Mouse (Mus musculus) stomach, embryonic 14.5 days (tissue): ENCODE measurements around the gene Gm5741. TPM values are rescaled to one million over a fixed set of nuclear protein-coding genes. Genes with fewer than 3 reads are reported as not detected.
"Not testable (repeated sequence)": the region's sequence is repeated elsewhere in the genome, so short reads cannot be mapped to it uniquely, and the experiment has no call there.

Experiments
- ATAC-seq: fragments of 200-750 bp; cut with Nextera tagmentation; 2 replicates; pipeline ENCODE4 v1.8.0; 2017; ENCODE audit warnings: low read depth, moderate TSS enrichment; ENCODE audit not compliant: insufficient number of reproducible peaks, insufficient read depth, low FRiP score
- H3K27ac ChIP-seq: fragments of 300-500 bp; sonication (generic); 2 replicates; pipeline ENCODE4 v1.5.1; 2014; ENCODE audit warnings: mild to moderate bottlenecking, low read length, moderate library complexity, mixed read lengths
- H3K27me3 ChIP-seq: fragments of 300-500 bp; sonication (generic); 2 replicates; pipeline ENCODE4 v1.6.1; 2014; ENCODE audit warnings: low read length, control low read depth, mixed read lengths; ENCODE audit not compliant: control insufficient read depth, insufficient read depth
- H3K36me3 ChIP-seq: fragments of 300-500 bp; sonication (generic); 2 replicates; pipeline ENCODE4 v1.6.1; 2014; ENCODE audit warnings: mild to moderate bottlenecking, control low read depth, low read length, moderate library complexity, mixed read lengths; ENCODE audit not compliant: control insufficient read depth, insufficient read depth
- H3K4me1 ChIP-seq: fragments of 300-500 bp; sonication (generic); 2 replicates; pipeline ENCODE4 v1.6.1; 2014; ENCODE audit warnings: low read length, control low read depth, mixed read lengths; ENCODE audit not compliant: control insufficient read depth, insufficient read depth
- H3K4me2 ChIP-seq: fragments of 300-500 bp; sonication (generic); replicated peaks from 2 replicates; pipeline ENCODE4 v1.6.1; 2014; ENCODE audit warnings: low read depth, low read length, control low read depth
- H3K4me3 ChIP-seq: fragments of 300-500 bp; sonication (generic); 2 replicates; pipeline ENCODE4 v1.5.1; 2014; ENCODE audit warnings: low read depth, low read length, control low read depth
- H3K9ac ChIP-seq: fragments of 300-500 bp; sonication (generic); replicated peaks from 2 replicates; pipeline ENCODE4 v1.6.1; 2014; ENCODE audit warnings: low read depth, mild to moderate bottlenecking, control low read depth, low read length, moderate library complexity, mixed read lengths
- H3K9me3 ChIP-seq: fragments of 300-500 bp; sonication (generic); 2 replicates; pipeline ENCODE4 v1.6.1; 2016; ENCODE audit warnings: low read depth, low read length, control low read depth; ENCODE audit not compliant: control insufficient read depth
- WGBS: fragments of 180-500 bp; shearing (Covaris S2); extraction: QIAGEN DNeasy Blood & Tissue Kit; methylation state at CpG from one replicate; pipeline ENCODE4 v1.1.7; 2014; 5-methylcytosine and 5-hydroxymethylcytosine counted together
- polyA plus RNA-seq: library from polyadenylated mRNA; unstranded; fragments of >200 nt; fragmentation: Nextera tagmentation; extraction: Ambion mirVana; gene quantifications from 2 replicates; pipeline ENCODE4 v1.2.1, GENCODE M21; 2014

Gm5741 gene
- polyA plus RNA-seq, 1 experiment from 2014 or later: not detected

DNA sequence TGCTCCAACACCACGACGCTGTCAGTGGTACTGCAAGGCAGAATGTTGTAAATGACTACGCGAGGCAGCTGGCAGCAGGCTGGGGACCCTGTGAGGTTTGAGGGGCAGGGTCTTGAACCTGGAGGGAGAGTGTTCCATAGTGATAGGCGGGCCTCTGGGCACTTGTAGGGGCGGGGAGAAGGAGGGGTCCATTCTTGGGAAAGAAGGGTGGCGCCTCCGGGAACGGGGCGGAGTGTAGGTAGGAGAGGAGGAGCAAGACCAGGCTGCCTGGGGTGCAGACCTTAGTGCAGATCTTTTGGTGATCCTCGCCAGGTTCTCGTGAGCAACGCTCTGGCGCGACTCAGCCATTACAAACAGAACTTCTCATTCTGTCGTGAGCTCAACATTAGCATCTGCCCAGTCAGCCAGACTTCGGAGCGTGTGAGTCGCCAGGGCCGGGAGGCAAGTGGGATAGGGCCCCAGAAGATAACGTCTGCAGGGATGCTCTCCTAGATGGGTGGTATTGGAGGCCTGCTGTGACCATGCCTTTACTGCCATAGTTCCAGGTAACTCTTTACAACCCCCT, 23.8 kb upstream of the Gm5741 start:
- Histone ChIP-seq H3K36me3 (peaks cover 24% of the 10 kb centered on the region), H3K4me1 (no peaks in the 10 kb centered on the region), H3K9me3 (no peaks in the 10 kb centered on the region), H3K4me3 (no peak overlapping the region), H3K27ac (no peak overlapping the region), H3K9ac (no peak overlapping the region), H3K4me2 (no peak overlapping the region), H3K27me3 (no peaks in the 10 kb centered on the region)
- ATAC-seq: no peak
- 44% methylated on average over 21 of the region's 21 CpGs for WGBS

DNA sequence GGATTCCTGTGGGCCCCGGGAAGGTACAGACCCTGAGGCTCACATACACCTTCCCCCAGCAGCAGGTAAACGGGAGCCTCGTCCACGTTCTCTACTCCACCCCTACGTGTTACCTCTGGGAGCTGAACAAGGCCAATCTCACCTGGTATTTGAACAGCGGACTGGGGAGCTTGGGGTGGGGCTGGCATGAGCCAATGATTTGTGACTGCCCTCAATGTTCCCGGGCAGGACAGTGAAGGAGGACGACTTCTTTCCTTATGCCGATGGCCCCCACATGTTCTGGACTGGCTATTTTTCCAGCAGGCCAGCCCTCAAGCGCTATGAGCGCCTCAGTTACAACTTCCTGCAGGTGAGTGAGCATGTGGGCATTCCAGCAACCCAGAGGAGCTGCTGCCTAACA, 23.1 kb upstream of the Gm5741 start:
- ATAC-seq: no peak
- Histone ChIP-seq H3K4me2 (no peak overlapping the region), H3K4me1 (no peaks in the 10 kb centered on the region), H3K36me3 (peaks cover 17% of the 10 kb centered on the region), H3K9ac (no peak overlapping the region), H3K27ac (no peak overlapping the region), H3K27me3 (no peaks in the 10 kb centered on the region), H3K4me3 (no peak overlapping the region), H3K9me3 (no peaks in the 10 kb centered on the region)
- WGBS: 85% methylated on average over 11 of the region's 11 CpGs

DNA sequence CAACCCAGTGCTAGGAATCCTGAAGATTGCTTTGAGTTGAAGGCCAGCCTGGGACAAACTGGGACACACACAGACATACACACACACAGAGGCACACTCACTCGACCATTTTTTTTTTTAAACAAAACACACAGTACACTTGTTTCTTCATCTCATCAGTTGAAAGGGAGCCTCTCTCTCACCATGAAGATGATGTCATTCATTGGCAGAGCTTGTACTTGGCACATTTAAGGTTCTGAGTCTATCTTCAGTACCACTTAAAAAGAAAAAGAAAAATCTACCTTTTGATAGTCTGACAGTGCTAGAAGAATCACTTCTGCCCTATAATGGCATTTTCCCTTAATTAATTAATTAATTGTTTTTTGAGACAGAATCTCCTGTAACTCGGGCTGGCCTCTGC, 21.0 kb upstream of the Gm5741 start:
- Histone ChIP-seq H3K4me2 (no peak overlapping the region), H3K36me3 (peaks cover 15% of the 10 kb centered on the region), H3K9me3 (no peaks in the 10 kb centered on the region), H3K4me3 (no peak overlapping the region), H3K27ac (no peak overlapping the region), H3K27me3 (no peaks in the 10 kb centered on the region), H3K9ac (no peak overlapping the region), H3K4me1 (peaks cover 4% of the 10 kb centered on the region; the same call in 1 of the 2 replicates)
- ATAC-seq: no peak
- 73% methylated on average over 2 of the region's 2 CpGs for WGBS

DNA sequence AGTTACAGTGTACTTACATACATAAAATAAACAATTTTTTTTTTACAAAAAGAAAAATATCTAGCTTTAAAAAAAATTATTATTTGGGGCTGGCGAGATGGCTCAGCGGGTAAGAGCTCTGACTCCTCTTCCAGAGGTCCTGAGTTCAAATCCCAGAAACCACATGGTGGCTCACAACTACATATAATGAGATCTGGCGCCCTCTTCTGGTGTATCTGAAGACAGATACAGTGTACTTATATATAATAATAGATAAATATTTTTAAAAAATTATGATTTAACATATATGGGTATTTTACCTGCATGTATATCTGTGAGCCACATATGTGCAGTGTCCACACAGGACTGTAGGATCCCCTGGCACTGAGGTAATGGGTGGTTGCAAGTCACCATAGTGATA, 18.5 kb upstream of the Gm5741 start:
- no peak overlapping the region for H3K4me2 ChIP-seq
- ATAC-seq: no peak
- peaks cover 14% of the 10 kb centered on the region for H3K36me3 ChIP-seq
- H3K27me3 ChIP-seq: no peaks in the 10 kb centered on the region
- no peak overlapping the region for H3K9ac ChIP-seq
- H3K4me3 ChIP-seq: no peak overlapping the region
- 80% methylated on average over 3 of the region's 3 CpGs for WGBS
- H3K9me3 ChIP-seq: no peaks in the 10 kb centered on the region
- no peak overlapping the region for H3K27ac ChIP-seq
- peaks cover 10% of the 10 kb centered on the region for H3K4me1 ChIP-seq

DNA sequence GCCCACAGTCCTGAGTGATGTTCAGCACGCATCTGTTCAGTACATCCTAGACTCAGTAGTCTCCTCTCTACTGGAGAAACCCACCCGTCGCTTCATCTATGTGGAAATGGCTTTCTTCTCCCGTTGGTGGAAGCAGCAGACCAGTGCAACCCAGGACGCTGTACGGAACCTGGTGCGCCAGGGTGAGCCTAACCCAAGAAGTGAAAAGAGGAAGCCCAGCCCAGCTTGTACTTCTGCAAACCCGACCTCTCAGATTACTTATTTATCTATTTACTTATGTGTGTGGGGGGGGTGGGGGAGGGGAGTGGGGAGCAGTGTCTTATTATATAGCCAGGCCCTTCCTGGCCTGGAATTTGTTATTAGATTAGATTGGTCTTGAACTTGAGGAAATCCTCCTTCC, 16.9 kb upstream of the Gm5741 start:
- no peak overlapping the region for H3K4me3 ChIP-seq
- no peak overlapping the region for H3K9ac ChIP-seq
- peaks cover 14% of the 10 kb centered on the region for H3K36me3 ChIP-seq
- no peaks in the 10 kb centered on the region for H3K27me3 ChIP-seq
- no peak for ATAC-seq
- 85% methylated on average over 8 of the region's 8 CpGs for WGBS
- H3K27ac ChIP-seq: no peak overlapping the region
- no peaks in the 10 kb centered on the region for H3K9me3 ChIP-seq
- peak overlapping the region; percentile 85; the same call in 1 of the 2 replicates for H3K4me2 ChIP-seq
- H3K4me1 ChIP-seq: peaks cover 13% of the 10 kb centered on the region

DNA sequence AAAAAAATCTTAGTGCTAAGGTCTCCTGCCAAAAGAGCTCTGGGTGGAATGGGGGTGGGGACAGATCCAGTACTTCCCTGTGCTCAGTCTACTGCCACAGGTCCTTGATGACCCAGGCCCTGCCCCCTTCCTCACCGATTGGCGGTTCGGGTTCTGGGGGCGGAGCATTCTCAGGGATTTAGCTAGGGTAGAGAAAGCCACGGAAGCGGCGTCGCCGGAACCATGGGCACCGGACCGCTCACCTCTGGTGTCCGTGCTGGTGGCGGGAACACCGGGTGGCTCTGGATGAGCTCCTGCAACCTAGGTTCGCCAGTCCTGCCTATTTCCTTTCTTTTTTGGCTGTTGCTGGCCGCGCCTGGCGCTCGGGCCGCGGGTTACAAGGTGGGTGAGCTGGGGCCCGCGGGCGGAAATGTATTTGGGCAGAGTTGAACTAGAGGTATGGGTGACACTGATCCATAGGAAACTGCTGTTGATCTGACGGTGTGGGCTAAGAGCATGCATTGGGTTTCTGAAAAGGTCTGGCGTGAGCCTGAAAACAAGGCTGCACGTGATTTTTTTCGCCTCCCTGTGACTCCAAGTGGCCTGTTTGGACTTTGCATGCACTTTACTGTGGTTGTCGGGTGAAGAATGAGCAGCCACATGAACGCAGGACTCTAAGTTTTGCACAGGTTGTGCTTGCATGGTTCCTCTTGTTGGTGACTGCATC, 15.5 kb upstream of the Gm5741 start, which contains the start of gene Man2b1:
Gene Man2b1, plus strand, starts transcription at position 163 of the 706 bp plus-strand sequence.
- H3K4me3 ChIP-seq: peak within 1 kb of the TSS; percentile 67
- peaks cover 15% of the 10 kb centered on the region for H3K4me1 ChIP-seq
- peak within 1 kb of the TSS; percentile 85 for H3K4me2 ChIP-seq
- peaks cover 21% of the 10 kb centered on the region for H3K36me3 ChIP-seq
- WGBS: under 1% methylated on average over 30 of the region's 30 CpGs
- no peaks in the 10 kb centered on the region for H3K27me3 ChIP-seq
- peak; percentile 87 for ATAC-seq
- H3K9me3 ChIP-seq: no peaks in the 10 kb centered on the region
- peak within 1 kb of the TSS; percentile 41 for H3K9ac ChIP-seq
- H3K27ac ChIP-seq: peak within 1 kb of the TSS; percentile 27; the same call in 1 of the 2 replicates

DNA sequence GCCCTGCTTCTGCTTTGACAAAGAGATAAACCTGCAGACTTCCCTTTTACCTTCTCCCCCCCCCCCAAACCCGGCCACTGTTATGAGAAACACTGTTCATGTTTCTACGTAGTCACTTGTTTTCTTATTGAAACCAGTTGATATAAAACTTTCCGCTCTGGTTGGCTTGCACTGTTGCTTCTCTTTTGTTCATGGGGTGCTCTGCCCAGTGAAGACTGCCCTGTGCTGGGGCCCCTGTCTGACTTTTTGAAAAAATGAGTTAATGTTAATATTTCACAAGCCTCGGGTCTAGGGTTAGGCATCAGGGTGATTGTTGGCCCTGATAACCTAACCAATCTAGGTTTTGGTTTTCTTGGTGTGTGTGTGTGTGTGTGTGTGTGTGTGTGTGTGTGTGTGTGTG, 14.4 kb upstream of the Gm5741 start:
- 85% methylated on average over 4 of the region's 4 CpGs for WGBS
- not testable (repeated sequence) for H3K9me3 ChIP-seq, H3K4me3 ChIP-seq, H3K27me3 ChIP-seq, ATAC-seq, H3K4me2 ChIP-seq, H3K9ac ChIP-seq, H3K27ac ChIP-seq
- peaks cover 15% of the 10 kb centered on the region for H3K4me1 ChIP-seq
- H3K36me3 ChIP-seq: peaks cover 13% of the 10 kb centered on the region

DNA sequence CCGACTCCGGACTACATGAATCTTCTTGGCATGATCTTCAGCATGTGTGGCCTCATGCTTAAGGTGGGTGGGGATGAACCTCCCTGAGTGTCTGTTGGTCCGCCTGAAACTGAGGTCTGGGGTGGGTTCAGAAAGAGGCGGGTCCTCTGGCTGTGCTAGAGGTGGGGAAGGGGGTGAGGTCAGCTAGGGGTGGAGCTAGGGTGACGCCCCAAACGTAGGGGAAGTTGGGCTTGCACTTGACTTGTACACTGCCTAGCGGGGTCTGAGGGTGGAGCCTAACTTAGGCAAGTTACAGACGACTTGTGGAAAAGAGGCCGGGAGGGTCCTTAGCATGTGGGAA, 13.4 kb upstream of the Gm5741 start, which contains the start of gene Wdr83:
Gene Wdr83, minus strand, starts transcription at position 91 of the 340 bp plus-strand sequence.
- H3K9ac ChIP-seq: peak within 1 kb of the TSS; percentile 81
- ATAC-seq: peak; percentile 57
- 2% methylated on average over 9 of the region's 9 CpGs for WGBS
- peak within 1 kb of the TSS; percentile 96 for H3K4me2 ChIP-seq
- H3K27ac ChIP-seq: peak within 1 kb of the TSS; percentile 72; the same call in 1 of the 2 replicates
- H3K9me3 ChIP-seq: no peaks in the 10 kb centered on the region
- no peaks in the 10 kb centered on the region for H3K27me3 ChIP-seq
- peaks cover 15% of the 10 kb centered on the region for H3K4me1 ChIP-seq
- peaks cover 20% of the 10 kb centered on the region for H3K36me3 ChIP-seq
- H3K4me3 ChIP-seq: peak within 1 kb of the TSS; percentile 82
